Mouse (Mus musculus) small intestine, adult 2 months (tissue): ENCODE measurements around the gene Cacna1g.
"Not testable (repeated sequence)": the region's sequence is repeated elsewhere in the genome, so short reads cannot be mapped to it uniquely, and the experiment has no call there.

Experiments used
- CTCF ChIP-seq: fragments of 200-500 bp; IDR thresholded peaks from 2 replicates; pipeline ENCODE4 v1.5.1; 2012; ENCODE audit warnings: low read depth, mild to moderate bottlenecking, control low read depth, inconsistent platforms, low read length, moderate library complexity, mixed read lengths; ENCODE audit not compliant: insufficient replicate concordance, insufficient read length; ENCODE audit errors: extremely low read depth
- POLR2A ChIP-seq: fragments of 200-500 bp; IDR thresholded peaks from 2 replicates; pipeline ENCODE4 v1.6.1; 2012; ENCODE audit warnings: low read depth, mild to moderate bottlenecking, control low read depth, inconsistent platforms, low read length, moderate library complexity

GRCm38 (mm10) chr11:94393490-94393889, 80.5 kb downstream of the Cacna1g start:
- not testable (repeated sequence) for TF ChIP-seq POLR2A, CTCF
